Mouse (Mus musculus) forebrain, embryonic 15.5 days (tissue): ENCODE measurements at regions not wholly inside any gene's neighbourhood (a gene's known extent, or its start where the extent isn't known, plus 50 kb on each side); places are given as distances from the start of the nearest gene placed in this dataset.

Experiments
- ATAC-seq: fragments of 200-750 bp; cut with Nextera tagmentation; replicated peaks from 2 replicates; pipeline ENCODE4 v1.8.0; 2017; ENCODE audit warnings: mild to moderate bottlenecking, moderate TSS enrichment, moderate library complexity
- H3K27ac ChIP-seq: fragments of 300-500 bp; sonication (generic); replicated peaks from 2 replicates; pipeline ENCODE4 v1.5.1; 2015; ENCODE audit warnings: mild to moderate bottlenecking, inconsistent platforms
- H3K27me3 ChIP-seq: fragments of 300-500 bp; sonication (generic); 2 replicates; pipeline ENCODE4 v1.6.1; 2015; ENCODE audit warnings: inconsistent platforms
- H3K36me3 ChIP-seq: fragments of 300-500 bp; sonication (generic); 2 replicates; pipeline ENCODE4 v1.6.1; 2015; ENCODE audit warnings: mild to moderate bottlenecking, inconsistent platforms
- H3K4me1 ChIP-seq: fragments of 300-500 bp; sonication (generic); 2 replicates; pipeline ENCODE4 v1.6.1; 2015; ENCODE audit warnings: inconsistent platforms
- H3K4me2 ChIP-seq: fragments of 300-500 bp; sonication (generic); replicated peaks from 2 replicates; pipeline ENCODE4 v1.6.1; 2015; ENCODE audit warnings: mild to moderate bottlenecking, inconsistent platforms
- H3K4me3 ChIP-seq: fragments of 300-500 bp; sonication (generic); 2 replicates; pipeline ENCODE4 v1.5.1; 2015; ENCODE audit warnings: mild to moderate bottlenecking, inconsistent platforms
- H3K9ac ChIP-seq: fragments of 300-500 bp; sonication (generic); replicated peaks from 2 replicates; pipeline ENCODE4 v1.6.1; 2015; ENCODE audit warnings: mild to moderate bottlenecking, inconsistent platforms
- H3K9me3 ChIP-seq: fragments of 300-500 bp; sonication (generic); 2 replicates; pipeline ENCODE4 v1.6.1; 2016; ENCODE audit warnings: inconsistent platforms
- WGBS: fragments of 180-500 bp; shearing (Covaris S2); methylation state at CpG from one replicate; pipeline ENCODE4 v1.1.7; 2015; ENCODE audit warnings: mixed read lengths; 5-methylcytosine and 5-hydroxymethylcytosine counted together

GRCm38 (mm10) chr3:81279266-81279665 lies 243.1 kb downstream of the Pdgfc start:
- no peak overlapping the region for H3K9ac ChIP-seq
- ATAC-seq = no peak
- H3K27ac ChIP-seq = no peak overlapping the region
- H3K9me3 ChIP-seq = no peaks in the 10 kb centered on the region
- H3K4me2 ChIP-seq = no peak overlapping the region
- H3K4me3 ChIP-seq = no peak overlapping the region
- no peaks in the 10 kb centered on the region for H3K27me3 ChIP-seq
- no peaks in the 10 kb centered on the region for H3K4me1 ChIP-seq
- no peaks in the 10 kb centered on the region for H3K36me3 ChIP-seq
- 58% methylated on average over 2 of the region's 2 CpGs for WGBS

- 94% methylated on average over 2 of the region's 2 CpGs for WGBS
- Histone ChIP-seq H3K27ac (no peak overlapping the region), H3K4me1 (no peaks in the 10 kb centered on the region), H3K27me3 (no peaks in the 10 kb centered on the region), H3K36me3 (no peaks in the 10 kb centered on the region), H3K4me2 (no peak overlapping the region), H3K9me3 (no peaks in the 10 kb centered on the region), H3K4me3 (no peak overlapping the region), H3K9ac (no peak overlapping the region)
- no peak for ATAC-seq
These were observed 253.5 kb downstream of the Pdgfc start for GRCm38 (mm10) chr3:81289762-81290161.

- H3K27ac ChIP-seq = no peak overlapping the region
- WGBS = 62% methylated on average over 2 of the region's 2 CpGs
- no peak overlapping the region for H3K4me2 ChIP-seq
- no peaks in the 10 kb centered on the region for H3K9me3 ChIP-seq
- no peaks in the 10 kb centered on the region for H3K27me3 ChIP-seq
- no peak overlapping the region for H3K4me3 ChIP-seq
- H3K9ac ChIP-seq = no peak overlapping the region
- H3K4me1 ChIP-seq = no peaks in the 10 kb centered on the region
- no peaks in the 10 kb centered on the region for H3K36me3 ChIP-seq
- no peak for ATAC-seq
These were observed 256.2 kb downstream of the Pdgfc start for GRCm38 (mm10) chr3:81292404-81292803.

- no peak for ATAC-seq
- Histone ChIP-seq H3K9ac (no peak overlapping the region), H3K27me3 (no peaks in the 10 kb centered on the region), H3K4me1 (no peaks in the 10 kb centered on the region), H3K4me2 (no peak overlapping the region), H3K36me3 (no peaks in the 10 kb centered on the region), H3K27ac (no peak overlapping the region), H3K4me3 (no peak overlapping the region), H3K9me3 (no peaks in the 10 kb centered on the region)
- 88% methylated on average over 3 of the region's 3 CpGs for WGBS
These were observed 257.1 kb downstream of the Pdgfc start for GRCm38 (mm10) chr3:81293186-81293819.

GRCm38 (mm10) chr3:81304017-81304791 lies 268.0 kb downstream of the Pdgfc start:
- Histone ChIP-seq H3K4me1 (no peaks in the 10 kb centered on the region), H3K36me3 (no peaks in the 10 kb centered on the region), H3K27me3 (no peaks in the 10 kb centered on the region), H3K4me2 (no peak overlapping the region), H3K27ac (no peak overlapping the region), H3K9ac (no peak overlapping the region), H3K9me3 (no peaks in the 10 kb centered on the region), H3K4me3 (no peak overlapping the region)
- ATAC-seq = no peak
- 87% methylated on average over 5 of the region's 5 CpGs for WGBS

GRCm38 (mm10) chr3:81305412-81306165 lies 269.4 kb downstream of the Pdgfc start:
- Histone ChIP-seq H3K4me2 (no peak overlapping the region), H3K4me3 (no peak overlapping the region), H3K4me1 (no peaks in the 10 kb centered on the region), H3K9ac (no peak overlapping the region), H3K36me3 (no peaks in the 10 kb centered on the region), H3K27me3 (no peaks in the 10 kb centered on the region), H3K27ac (no peak overlapping the region), H3K9me3 (no peaks in the 10 kb centered on the region)
- no peak; the same call in 1 of the 2 replicates for ATAC-seq
- WGBS = 51% methylated on average over 10 of the region's 10 CpGs

GRCm38 (mm10) chr3:81326866-81327265 lies 290.6 kb downstream of the Pdgfc start:
- no peaks in the 10 kb centered on the region for H3K27me3 ChIP-seq
- H3K27ac ChIP-seq = no peak overlapping the region
- no peak for ATAC-seq
- H3K36me3 ChIP-seq = no peaks in the 10 kb centered on the region
- no peaks in the 10 kb centered on the region for H3K4me1 ChIP-seq
- no peak overlapping the region for H3K4me3 ChIP-seq
- H3K9ac ChIP-seq = no peak overlapping the region
- no peak overlapping the region for H3K4me2 ChIP-seq
- no peaks in the 10 kb centered on the region for H3K9me3 ChIP-seq
- 82% methylated on average over 3 of the region's 3 CpGs for WGBS

- Histone ChIP-seq H3K4me3 (no peak overlapping the region), H3K4me2 (no peak overlapping the region), H3K27me3 (no peaks in the 10 kb centered on the region), H3K27ac (no peak overlapping the region), H3K36me3 (no peaks in the 10 kb centered on the region), H3K9ac (no peak overlapping the region), H3K9me3 (no peaks in the 10 kb centered on the region), H3K4me1 (no peaks in the 10 kb centered on the region)
- no peak for ATAC-seq
- WGBS = 90% methylated on average over 15 of the region's 15 CpGs
These were observed 315.5 kb downstream of the Pdgfc start for GRCm38 (mm10) chr3:81351739-81352138.

- Histone ChIP-seq H3K4me1 (no peaks in the 10 kb centered on the region), H3K9ac (no peak overlapping the region), H3K4me2 (no peak overlapping the region), H3K27ac (no peak overlapping the region), H3K9me3 (no peaks in the 10 kb centered on the region), H3K27me3 (no peaks in the 10 kb centered on the region), H3K4me3 (no peak overlapping the region), H3K36me3 (no peaks in the 10 kb centered on the region)
- WGBS = 86% methylated on average over 2 of the region's 2 CpGs
- ATAC-seq = no peak
These were observed 331.7 kb downstream of the Pdgfc start for GRCm38 (mm10) chr3:81367918-81368317.

GRCm38 (mm10) chr3:81368642-81369041 lies 332.4 kb downstream of the Pdgfc start:
- Histone ChIP-seq H3K4me1 (no peaks in the 10 kb centered on the region), H3K9me3 (no peaks in the 10 kb centered on the region), H3K4me2 (no peak overlapping the region), H3K27ac (no peak overlapping the region), H3K27me3 (no peaks in the 10 kb centered on the region), H3K36me3 (no peaks in the 10 kb centered on the region), H3K9ac (no peak overlapping the region), H3K4me3 (no peak overlapping the region)
- WGBS = 88% methylated on average over 2 of the region's 2 CpGs
- no peak for ATAC-seq

GRCm38 (mm10) chr3:81369742-81370141 lies 333.5 kb downstream of the Pdgfc start:
- Histone ChIP-seq H3K9me3 (no peaks in the 10 kb centered on the region), H3K27me3 (no peaks in the 10 kb centered on the region), H3K4me1 (no peaks in the 10 kb centered on the region), H3K27ac (no peak overlapping the region), H3K4me2 (no peak overlapping the region), H3K9ac (no peak overlapping the region), H3K4me3 (no peak overlapping the region), H3K36me3 (no peaks in the 10 kb centered on the region)
- no peak for ATAC-seq

- Histone ChIP-seq H3K4me2 (no peak overlapping the region), H3K4me3 (no peak overlapping the region)
- WGBS = 89% methylated on average over 2 of the region's 2 CpGs
These were observed 339.8 kb downstream of the Pdgfc start for GRCm38 (mm10) chr3:81375990-81376389.

More at GRCm38 (mm10) chr3:81375990-81376389, 339.8 kb downstream of the Pdgfc start:
- H3K4me1 ChIP-seq = no peaks in the 10 kb centered on the region
- H3K27ac ChIP-seq = no peak overlapping the region
- H3K36me3 ChIP-seq = no peaks in the 10 kb centered on the region
- no peaks in the 10 kb centered on the region for H3K9me3 ChIP-seq
- ATAC-seq = no peak
- H3K27me3 ChIP-seq = no peaks in the 10 kb centered on the region
- H3K9ac ChIP-seq = no peak overlapping the region
